Mouse (Mus musculus) ovary, adult 2 months (tissue): ENCODE results near the gene Lingo3. TPM values are rescaled to one million over a fixed set of nuclear protein-coding genes. Genes with fewer than 3 reads are reported as not detected.

ENCODE experiments used
- polyA plus RNA-seq: library from polyadenylated mRNA; depleted of rRNA; stranded (reverse); fragments of >200 nt; gene quantifications from 2 replicates; pipeline ENCODE4 v1.2.3, GENCODE M21; 2012; rRNA removed

Gene Lingo3
- 0.14 and 0.44 TPM in 2 replicates for polyA plus RNA-seq

GRCm38 (mm10) chr10:80843931-80844547 is at the start of gene Lingo3:
TSS of gene Lingo3 (minus strand) at chr10:80844039.

DNA sequence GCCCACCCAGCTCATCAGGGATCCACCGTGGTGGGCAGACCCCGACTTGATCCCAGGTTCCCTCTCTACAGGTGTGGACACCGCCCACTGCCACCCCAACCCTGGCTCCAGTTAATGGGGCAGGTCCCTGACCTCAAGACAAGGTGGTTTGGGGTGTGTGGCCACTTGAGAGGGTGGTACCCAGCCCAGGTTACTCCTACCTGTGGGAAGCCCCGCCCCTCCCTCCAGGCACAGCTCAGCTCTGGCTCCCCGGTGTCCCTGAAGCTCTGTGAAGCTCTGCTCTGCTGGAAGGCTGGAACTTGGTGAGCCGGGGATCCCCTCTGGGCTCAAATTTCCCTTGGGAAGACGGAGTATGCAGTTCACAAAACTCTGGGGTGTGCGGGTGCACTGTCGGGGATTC is 27.7 kb upstream of the Lingo3 start, which contains the start of gene Tmprss9:
Tmprss9 (plus strand) TSS at position 268 of the 400 bp plus-strand sequence.

DNA sequence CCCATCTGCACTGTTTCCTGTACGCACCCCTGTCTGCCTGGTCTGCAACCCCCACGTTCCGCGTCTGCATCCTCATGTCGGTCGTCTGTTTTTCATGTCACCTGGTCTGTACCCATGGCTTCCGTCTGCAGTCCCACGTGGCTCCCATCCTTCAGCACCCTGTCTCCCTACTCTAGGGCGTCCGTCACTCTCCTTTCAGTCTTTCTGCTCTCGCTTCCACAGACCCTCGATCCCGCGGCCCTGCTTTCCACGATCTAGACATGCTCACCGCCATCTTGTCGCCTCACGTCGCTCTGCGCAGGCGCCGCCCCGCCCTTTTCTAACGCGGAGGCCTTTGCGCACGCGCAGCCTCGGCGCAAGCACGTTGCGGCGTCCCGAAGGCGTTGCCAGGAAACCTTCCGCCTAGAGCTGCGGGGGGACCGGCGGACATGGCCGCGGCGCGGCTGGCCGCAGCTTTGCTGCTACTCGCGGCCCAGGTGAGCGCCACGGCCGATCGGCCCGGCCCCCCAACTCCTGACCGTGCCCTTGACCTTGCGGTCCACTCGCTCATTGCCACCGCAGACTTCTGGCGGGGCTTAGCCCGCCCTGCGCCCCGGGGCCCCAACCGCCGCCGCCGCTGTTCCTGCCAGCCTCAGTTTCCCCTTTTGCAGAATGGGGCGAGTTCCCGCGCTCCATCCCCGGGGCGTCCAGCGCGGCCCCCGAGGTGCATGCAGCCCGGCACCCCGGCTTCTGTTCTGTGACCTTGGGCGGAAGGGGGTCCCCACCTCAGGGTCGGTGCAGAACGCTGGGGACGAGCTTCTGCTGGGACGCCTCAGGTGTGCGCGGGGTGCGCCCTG is 11.3 kb upstream of the Lingo3 start, which contains the start of the genes Lsm7 and Sppl2b:
Lsm7 (minus strand) TSS at position 297 of the 836 bp plus-strand sequence.
Sppl2b (plus strand) TSS at position 363 of the 836 bp plus-strand sequence.

DNA sequence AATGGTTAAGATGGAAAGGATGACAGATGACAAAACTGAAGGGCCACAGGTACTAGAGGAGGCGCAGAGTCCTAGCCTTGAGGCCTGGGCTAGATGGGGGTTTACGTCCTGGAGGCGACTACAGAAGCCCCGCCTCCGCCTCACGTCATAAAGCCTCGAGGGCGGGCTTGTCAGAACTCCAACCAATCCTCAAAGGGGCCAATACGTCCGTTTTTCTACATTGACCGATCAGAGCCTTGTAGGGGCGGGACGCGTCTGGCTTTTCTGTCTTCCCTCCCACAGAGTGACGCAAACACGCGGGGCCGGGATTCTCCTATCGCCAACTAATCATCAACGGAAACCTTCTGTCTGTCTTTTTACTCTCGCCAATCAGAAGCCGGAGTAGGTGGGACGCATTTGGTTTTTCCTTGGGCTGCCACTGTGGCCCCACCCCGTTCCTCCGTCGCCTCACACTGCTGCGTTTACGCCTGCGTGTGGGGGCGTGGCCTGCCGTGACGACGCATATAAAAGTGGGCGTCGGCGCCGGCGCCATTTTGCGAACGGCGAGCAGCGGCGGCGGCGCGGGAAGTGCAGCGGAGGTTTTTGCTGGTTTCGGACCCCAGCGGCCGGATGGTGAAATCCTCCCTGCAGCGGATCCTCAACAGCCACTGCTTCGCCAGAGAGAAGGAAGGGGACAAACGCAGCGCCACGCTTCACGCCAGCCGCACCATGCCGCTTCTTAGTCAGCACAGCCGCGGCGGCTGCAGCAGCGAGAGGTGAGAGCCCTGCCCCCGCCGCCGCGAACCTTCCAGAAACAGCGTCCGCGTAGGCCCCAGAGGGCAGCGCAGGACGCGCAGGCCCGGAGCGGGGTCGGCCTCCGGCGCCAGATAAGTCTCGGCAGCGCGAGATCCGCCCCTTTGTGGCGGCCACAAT is 17.4 kb downstream of the Lingo3 start, which contains the start of gene Oaz1:
Oaz1 (plus strand) TSS at position 506 of the 912 bp plus-strand sequence.

DNA sequence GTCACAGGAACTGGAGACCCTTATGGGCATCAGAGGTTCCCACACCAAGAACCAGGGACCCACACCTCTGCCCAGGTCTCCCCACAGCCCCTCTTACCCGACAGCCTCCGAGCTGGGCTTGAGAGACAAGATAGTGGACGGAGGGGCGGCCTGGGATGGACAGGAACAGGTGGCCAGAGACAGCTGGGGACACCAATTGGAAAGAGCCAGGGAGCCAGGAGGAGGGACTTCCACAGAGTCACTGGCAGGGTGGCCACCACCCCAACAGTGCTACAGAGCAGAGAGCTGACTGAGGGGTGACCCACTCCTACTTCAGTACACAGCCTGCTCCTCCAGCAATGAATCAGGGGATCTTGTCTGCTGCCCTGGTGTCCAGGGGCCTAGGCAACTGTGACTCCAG is 30.5 kb downstream of the Lingo3 start, which contains the start of gene Jsrp1:
Jsrp1 (minus strand) TSS at position 133 of the 400 bp plus-strand sequence.

DNA sequence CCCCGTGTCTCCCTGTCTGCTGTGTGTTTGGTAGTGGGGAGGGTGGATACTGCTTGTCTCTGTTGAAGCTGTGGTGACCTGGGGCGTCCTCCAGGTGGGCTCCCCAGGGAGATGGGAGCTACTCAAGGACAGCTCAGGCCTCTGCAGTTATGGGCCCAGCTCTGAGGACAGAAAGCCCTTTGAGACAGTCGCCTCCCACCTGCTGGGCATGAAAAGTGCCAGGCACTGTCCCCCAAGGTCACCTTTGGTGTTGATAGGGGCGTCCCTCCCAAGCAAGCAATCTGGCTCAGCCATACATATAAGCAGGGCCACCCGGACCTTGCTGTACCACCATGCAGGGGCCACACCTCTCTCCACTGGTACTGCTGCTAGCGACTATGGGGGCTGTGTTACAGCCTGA is 38.9 kb downstream of the Lingo3 start, which contains the start of gene Amh:
Amh (plus strand) TSS at position 328 of the 400 bp plus-strand sequence.

GRCm38 (mm10) chr10:80798150-80799006 is 45.5 kb downstream of the Lingo3 start, which contains the start of the genes Sf3a2 and Plekhj1:
TSS of gene Sf3a2 (plus strand) at chr10:80798198.
TSS of gene Plekhj1 (minus strand) at chr10:80798626.

Other genes starting within 250 kb of the Lingo3 start
- gene Scamp4, start 241.2 kb downstream of the Lingo3 start, polyA plus RNA-seq: 130 and 147 TPM in 2 replicates
- gene Adat3, start 241.2 kb downstream of the Lingo3 start, polyA plus RNA-seq: 31.5 and 40.6 TPM in 2 replicates
- 4.1 and 4.6 TPM in 2 replicates for gene Gm49322, start 238.0 kb downstream of the Lingo3 start, polyA plus RNA-seq
- gene Csnk1g2, start 221.2 kb downstream of the Lingo3 start, polyA plus RNA-seq: 331 and 342 TPM in 2 replicates
- 158 and 164 TPM in 2 replicates for gene Btbd2, start 187.0 kb downstream of the Lingo3 start, polyA plus RNA-seq
- gene Mknk2, start 165.9 kb downstream of the Lingo3 start, polyA plus RNA-seq: 264 and 300 TPM in 2 replicates
- 39.8 and 44.2 TPM in 2 replicates for gene Mob3a, start 142.1 kb downstream of the Lingo3 start, polyA plus RNA-seq
- 58.7 and 66.7 TPM in 2 replicates for gene Izumo4, start 141.9 kb downstream of the Lingo3 start, polyA plus RNA-seq
- gene Ap3d1, start 101.8 kb downstream of the Lingo3 start, polyA plus RNA-seq: 146 and 168 TPM in 2 replicates
- gene Dot1l, start 88.8 kb downstream of the Lingo3 start, polyA plus RNA-seq: 45.9 and 51.9 TPM in 2 replicates
- gene Sf3a2, start 45.8 kb downstream of the Lingo3 start, polyA plus RNA-seq: 70.1 and 97.6 TPM in 2 replicates
- gene Plekhj1, start 45.4 kb downstream of the Lingo3 start, polyA plus RNA-seq: 86.4 and 95.0 TPM in 2 replicates
- 323 and 349 TPM in 2 replicates for gene Amh, start 38.8 kb downstream of the Lingo3 start, polyA plus RNA-seq
- 1.9 and 2.4 TPM in 2 replicates for gene Jsrp1, start 30.5 kb downstream of the Lingo3 start, polyA plus RNA-seq
- gene Oaz1, start 17.4 kb downstream of the Lingo3 start, polyA plus RNA-seq: 1,197 and 1,370 TPM in 2 replicates
- 183 and 185 TPM in 2 replicates for gene Lsm7, start 11.2 kb upstream of the Lingo3 start, polyA plus RNA-seq
- 152 and 173 TPM in 2 replicates for gene Sppl2b, start 11.2 kb upstream of the Lingo3 start, polyA plus RNA-seq
- gene Tmprss9, start 27.8 kb upstream of the Lingo3 start, polyA plus RNA-seq: 0.85 and 0.89 TPM in 2 replicates
- 253 and 261 TPM in 2 replicates for gene Timm13, start 56.9 kb upstream of the Lingo3 start, polyA plus RNA-seq
- gene Lmnb2, start 74.2 kb upstream of the Lingo3 start, polyA plus RNA-seq: 30.4 and 33.2 TPM in 2 replicates
- 61.8 and 62.6 TPM in 2 replicates for gene Gadd45b, start 86.0 kb upstream of the Lingo3 start, polyA plus RNA-seq
- gene Gng7, start 170.9 kb upstream of the Lingo3 start, polyA plus RNA-seq: 5.9 and 6.7 TPM in 2 replicates
- 0.20 and 0.25 TPM in 2 replicates for gene Diras1, start 181.6 kb upstream of the Lingo3 start, polyA plus RNA-seq
- 54.7 and 57.3 TPM in 2 replicates for gene Slc39a3, start 193.4 kb upstream of the Lingo3 start, polyA plus RNA-seq
- 318 and 335 TPM in 2 replicates for gene Sgta, start 216.1 kb upstream of the Lingo3 start, polyA plus RNA-seq
- 133 and 135 TPM in 2 replicates for gene Thop1, start 226.0 kb upstream of the Lingo3 start, polyA plus RNA-seq